Mouse (Mus musculus): ENCODE results near the gene Gabpb2. TPM values are rescaled to one million over a fixed set of nuclear protein-coding genes. Genes with fewer than 3 reads are reported as not detected.

The Gabpb2 gene
- polyA plus RNA-seq, 1 experiment from 2014 or later = 15.4 TPM

- no peaks in the 10 kb centered on the region for H3K27me3 ChIP-seq (ENCODE audit: control insufficient read depth, insufficient read depth, low read length)
- no peaks in the 10 kb centered on the region for H3K9me3 ChIP-seq (ENCODE audit: control insufficient read depth, low read length)
- H3K27ac ChIP-seq (ENCODE audit: low read depth, low read length) = no peak overlapping the region
- no peak overlapping the region for H3K4me2 ChIP-seq (replicated peaks; ENCODE audit: low read depth, low read length)
- no peak overlapping the region for H3K4me3 ChIP-seq (ENCODE audit: low read length)
- no peak for ATAC-seq (ENCODE audit: low FRiP score, low TSS enrichment)
- peaks cover 43% of the 10 kb centered on the region for H3K36me3 ChIP-seq (ENCODE audit: control insufficient read depth, insufficient read depth, low read length)
- WGBS = 87% methylated on average over 2 of the region's 2 CpGs
- H3K4me1 ChIP-seq (ENCODE audit: control insufficient read depth, insufficient read depth, low read length) = no peaks in the 10 kb centered on the region
- H3K9ac ChIP-seq (ENCODE audit: low read depth, low read length) = no peak overlapping the region
These were observed 7.1 kb downstream of the Gabpb2 start for GRCm38 (mm10) chr3:95210585-95210984.

- ATAC-seq (ENCODE audit: low FRiP score, low TSS enrichment) = no peak
These were observed 9.4 kb downstream of the Gabpb2 start for GRCm38 (mm10) chr3:95208286-95208685.

GRCm38 (mm10) chr3:95203880-95204279 lies 13.8 kb downstream of the Gabpb2 start:
- H3K4me1 ChIP-seq (ENCODE audit: control insufficient read depth, insufficient read depth, low read length) = no peaks in the 10 kb centered on the region; the same call in 1 of the 2 replicates
- 93% methylated on average over 6 of the region's 6 CpGs for whole genome bisulfite sequencing
- H3K4me2 ChIP-seq (replicated peaks; ENCODE audit: low read depth, low read length) = no peak overlapping the region
- peaks cover 66% of the 10 kb centered on the region for H3K36me3 ChIP-seq (ENCODE audit: control insufficient read depth, insufficient read depth, low read length)
- no peaks in the 10 kb centered on the region for H3K9me3 ChIP-seq (ENCODE audit: control insufficient read depth, low read length)
- H3K4me3 ChIP-seq (ENCODE audit: low read length) = no peak overlapping the region
- H3K9ac ChIP-seq (ENCODE audit: low read depth, low read length) = no peak overlapping the region
- no peak overlapping the region for H3K27ac ChIP-seq (ENCODE audit: low read depth, low read length)
- no peaks in the 10 kb centered on the region for H3K27me3 ChIP-seq (ENCODE audit: control insufficient read depth, insufficient read depth, low read length)
- no peak for ATAC-seq (ENCODE audit: low FRiP score, low TSS enrichment)

More at GRCm38 (mm10) chr3:95208286-95208685, 9.4 kb downstream of the Gabpb2 start:
- Histone ChIP-seq H3K36me3 (ENCODE audit: control insufficient read depth, insufficient read depth, low read length) (peaks cover 54% of the 10 kb centered on the region), H3K9me3 (ENCODE audit: control insufficient read depth, low read length) (no peaks in the 10 kb centered on the region), H3K4me1 (ENCODE audit: control insufficient read depth, insufficient read depth, low read length) (no peaks in the 10 kb centered on the region), H3K27ac (ENCODE audit: low read depth, low read length) (no peak overlapping the region), H3K4me3 (ENCODE audit: low read length) (no peak overlapping the region), H3K9ac (ENCODE audit: low read depth, low read length) (no peak overlapping the region), H3K4me2 (replicated peaks; ENCODE audit: low read depth, low read length) (no peak overlapping the region), H3K27me3 (ENCODE audit: control insufficient read depth, insufficient read depth, low read length) (no peaks in the 10 kb centered on the region)
- 86% methylated on average over 4 of the region's 4 CpGs for WGBS

GRCm38 (mm10) chr3:95200562-95200961 lies 17.2 kb downstream of the Gabpb2 start:
- ATAC-seq (ENCODE audit: low FRiP score, low TSS enrichment) = no peak
- no peaks in the 10 kb centered on the region for H3K9me3 ChIP-seq (ENCODE audit: control insufficient read depth, low read length)
- H3K4me3 ChIP-seq (ENCODE audit: low read length) = no peak overlapping the region
- no peak overlapping the region for H3K9ac ChIP-seq (ENCODE audit: low read depth, low read length)
- H3K27me3 ChIP-seq (ENCODE audit: control insufficient read depth, insufficient read depth, low read length) = no peaks in the 10 kb centered on the region
- WGBS = 75% methylated on average over 2 of the region's 2 CpGs
- no peak overlapping the region for H3K4me2 ChIP-seq (replicated peaks; ENCODE audit: low read depth, low read length)
- no peaks in the 10 kb centered on the region; the same call in 1 of the 2 replicates for H3K4me1 ChIP-seq (ENCODE audit: control insufficient read depth, insufficient read depth, low read length)
- peaks cover 79% of the 10 kb centered on the region for H3K36me3 ChIP-seq (ENCODE audit: control insufficient read depth, insufficient read depth, low read length)
- H3K27ac ChIP-seq (ENCODE audit: low read depth, low read length) = no peak overlapping the region

- Histone ChIP-seq H3K4me3 (ENCODE audit: low read length) (no peak overlapping the region), H3K27ac (ENCODE audit: low read depth, low read length) (0 out of 2 replicates have a peak overlapping the region, but pooled peaks have one; percentile 5), H3K4me2 (replicated peaks; ENCODE audit: low read depth, low read length) (no peak overlapping the region), H3K36me3 (ENCODE audit: control insufficient read depth, insufficient read depth, low read length) (peaks cover 78% of the 10 kb centered on the region), H3K9me3 (ENCODE audit: control insufficient read depth, low read length) (no peaks in the 10 kb centered on the region), H3K9ac (ENCODE audit: low read depth, low read length) (no peak overlapping the region), H3K27me3 (ENCODE audit: control insufficient read depth, insufficient read depth, low read length) (no peaks in the 10 kb centered on the region), H3K4me1 (ENCODE audit: control insufficient read depth, insufficient read depth, low read length) (no peaks in the 10 kb centered on the region; the same call in 1 of the 2 replicates)
- 59% methylated on average over 7 of the region's 7 CpGs for WGBS
- peak; percentile 66; the same call in 1 of the 2 replicates for ATAC-seq (ENCODE audit: low FRiP score, low TSS enrichment)
These were observed 17.6 kb downstream of the Gabpb2 start for GRCm38 (mm10) chr3:95200132-95200531.

GRCm38 (mm10) chr3:95199101-95199500 lies 18.6 kb downstream of the Gabpb2 start:
- H3K9me3 ChIP-seq (ENCODE audit: control insufficient read depth, low read length) = no peaks in the 10 kb centered on the region
- H3K9ac ChIP-seq (ENCODE audit: low read depth, low read length) = no peak overlapping the region
- no peak overlapping the region for H3K4me3 ChIP-seq (ENCODE audit: low read length)
- no peak overlapping the region for H3K4me2 ChIP-seq (replicated peaks; ENCODE audit: low read depth, low read length)
- H3K27ac ChIP-seq (ENCODE audit: low read depth, low read length) = no peak overlapping the region
- no peaks in the 10 kb centered on the region for H3K27me3 ChIP-seq (ENCODE audit: control insufficient read depth, insufficient read depth, low read length)
- no peaks in the 10 kb centered on the region; the same call in 1 of the 2 replicates for H3K4me1 ChIP-seq (ENCODE audit: control insufficient read depth, insufficient read depth, low read length)
- no peak for ATAC-seq (ENCODE audit: low FRiP score, low TSS enrichment)
- WGBS = 88% methylated on average over 1 of the region's 1 CpGs
- peaks cover 78% of the 10 kb centered on the region for H3K36me3 ChIP-seq (ENCODE audit: control insufficient read depth, insufficient read depth, low read length)

GRCm38 (mm10) chr3:95195772-95196171 lies 21.9 kb downstream of the Gabpb2 start:
- Histone ChIP-seq H3K36me3 (ENCODE audit: control insufficient read depth, insufficient read depth, low read length) (peaks cover 59% of the 10 kb centered on the region), H3K4me1 (ENCODE audit: control insufficient read depth, insufficient read depth, low read length) (no peaks in the 10 kb centered on the region; the same call in 1 of the 2 replicates), H3K9ac (ENCODE audit: low read depth, low read length) (no peak overlapping the region), H3K4me2 (replicated peaks; ENCODE audit: low read depth, low read length) (no peak overlapping the region), H3K4me3 (ENCODE audit: low read length) (no peak overlapping the region), H3K27me3 (ENCODE audit: control insufficient read depth, insufficient read depth, low read length) (no peaks in the 10 kb centered on the region), H3K27ac (ENCODE audit: low read depth, low read length) (no peak overlapping the region), H3K9me3 (ENCODE audit: control insufficient read depth, low read length) (no peaks in the 10 kb centered on the region)
- WGBS = 85% methylated on average over 2 of the region's 2 CpGs
- no peak for ATAC-seq (ENCODE audit: low FRiP score, low TSS enrichment)

- Histone ChIP-seq H3K9ac (ENCODE audit: low read depth, low read length) (no peak overlapping the region), H3K36me3 (ENCODE audit: control insufficient read depth, insufficient read depth, low read length) (peaks cover 59% of the 10 kb centered on the region), H3K27ac (ENCODE audit: low read depth, low read length) (no peak overlapping the region), H3K4me2 (replicated peaks; ENCODE audit: low read depth, low read length) (no peak overlapping the region), H3K9me3 (ENCODE audit: control insufficient read depth, low read length) (no peaks in the 10 kb centered on the region), H3K27me3 (ENCODE audit: control insufficient read depth, insufficient read depth, low read length) (no peaks in the 10 kb centered on the region), H3K4me1 (ENCODE audit: control insufficient read depth, insufficient read depth, low read length) (no peaks in the 10 kb centered on the region), H3K4me3 (ENCODE audit: low read length) (no peak overlapping the region)
- ATAC-seq (ENCODE audit: low FRiP score, low TSS enrichment) = no peak
- WGBS = 80% methylated on average over 6 of the region's 6 CpGs
These were observed 23.0 kb downstream of the Gabpb2 start for GRCm38 (mm10) chr3:95194721-95195135.

- H3K4me1 ChIP-seq (ENCODE audit: control insufficient read depth, insufficient read depth, low read length) = no peaks in the 10 kb centered on the region
- H3K4me3 ChIP-seq (ENCODE audit: low read length) = no peak overlapping the region
- H3K27me3 ChIP-seq (ENCODE audit: control insufficient read depth, insufficient read depth, low read length) = no peaks in the 10 kb centered on the region
- H3K4me2 ChIP-seq (replicated peaks; ENCODE audit: low read depth, low read length) = no peak overlapping the region
- no peak overlapping the region for H3K9ac ChIP-seq (ENCODE audit: low read depth, low read length)
- 90% methylated on average over 6 of the region's 6 CpGs for WGBS
- H3K9me3 ChIP-seq (ENCODE audit: control insufficient read depth, low read length) = no peaks in the 10 kb centered on the region
- ATAC-seq (ENCODE audit: low FRiP score, low TSS enrichment) = no peak
- no peak overlapping the region for H3K27ac ChIP-seq (ENCODE audit: low read depth, low read length)
- H3K36me3 ChIP-seq (ENCODE audit: control insufficient read depth, insufficient read depth, low read length) = peaks cover 67% of the 10 kb centered on the region
These were observed 30.8 kb downstream of the Gabpb2 start for GRCm38 (mm10) chr3:95186888-95187287.

All from kidney, embryonic 14.5 days (tissue).